Mouse (Mus musculus) heart, embryonic 16.5 days (tissue): Measurements from ENCODE around the gene Mipol1. TPM values are rescaled to one million over a fixed set of nuclear protein-coding genes. Genes with fewer than 3 reads are reported as not detected.
A peak's percentile ranks its signal among the peaks of the same experiment; 100 is the strongest.

Experiments
- ATAC-seq: fragments of 200-750 bp; cut with Nextera tagmentation; replicated peaks from 2 replicates; pipeline ENCODE4 v1.8.0; 2017; ENCODE audit warnings: moderate number of reproducible peaks; ENCODE audit not compliant: insufficient read depth, low FRiP score; ENCODE audit errors: extremely low read depth
- H3K27ac ChIP-seq: fragments of 300-500 bp; sonication (generic); 2 replicates; pipeline ENCODE4 v1.5.1; 2014; ENCODE audit warnings: mild to moderate bottlenecking, low read length, control low read depth, moderate library complexity
- H3K27me3 ChIP-seq: fragments of 300-500 bp; sonication (generic); 2 replicates; pipeline ENCODE4 v1.6.1; 2014; ENCODE audit warnings: low read length, mixed read lengths; ENCODE audit not compliant: control insufficient read depth, insufficient read depth
- H3K36me3 ChIP-seq: fragments of 300-500 bp; sonication (generic); 2 replicates; pipeline ENCODE4 v1.6.1; 2014; ENCODE audit not compliant: control insufficient read depth, insufficient read depth
- H3K4me1 ChIP-seq: fragments of 300-500 bp; sonication (generic); 2 replicates; pipeline ENCODE4 v1.6.1; 2014; ENCODE audit warnings: low read length, mixed read lengths; ENCODE audit not compliant: control insufficient read depth, insufficient read depth
- H3K4me2 ChIP-seq: fragments of 300-500 bp; sonication (generic); 2 replicates; pipeline ENCODE4 v1.6.1; 2014; ENCODE audit warnings: low read depth, mild to moderate bottlenecking, control low read depth, low read length
- H3K4me3 ChIP-seq: fragments of 300-500 bp; sonication (generic); 2 replicates; pipeline ENCODE4 v1.5.1; 2014; ENCODE audit warnings: mild to moderate bottlenecking, control low read depth, low read length
- H3K9ac ChIP-seq: fragments of 300-500 bp; sonication (generic); 2 replicates; pipeline ENCODE4 v1.6.1; 2014; ENCODE audit warnings: low read length, control low read depth
- H3K9me3 ChIP-seq: fragments of 300-500 bp; sonication (generic); replicated peaks from 2 replicates; pipeline ENCODE4 v1.6.1; 2016; ENCODE audit warnings: low read length; ENCODE audit not compliant: control insufficient read depth
- WGBS: fragments of 180-500 bp; shearing (Covaris S2); extraction: QIAGEN DNeasy Blood & Tissue Kit; methylation state at CpG from one replicate; pipeline ENCODE4 v1.1.7; 2014; 5-methylcytosine and 5-hydroxymethylcytosine counted together
- polyA plus RNA-seq: library from polyadenylated mRNA; unstranded; fragments of >200 nt; fragmentation: Nextera tagmentation; extraction: Ambion mirVana; gene quantifications from 2 replicates; pipeline ENCODE4 v1.2.1, GENCODE M21; 2015

Mipol1 gene
- polyA plus RNA-seq, 1 experiment from 2014 or later, result 8.0 TPM

GRCm38 (mm10) chr12:57543627-57543991 is 313.4 kb downstream of the Mipol1 start:
- 4% methylated on average over 10 of the region's 10 CpGs for WGBS
- Histone ChIP-seq H3K27me3 (peaks cover 68% of the 10 kb centered on the region), H3K36me3 (no peaks in the 10 kb centered on the region), H3K9me3 (no peaks in the 10 kb centered on the region), H3K4me2 (no peak overlapping the region), H3K9ac (no peak overlapping the region), H3K27ac (no peak overlapping the region), H3K4me1 (peaks cover 18% of the 10 kb centered on the region), H3K4me3 (peak overlapping the region; percentile 7; the same call in 1 of the 2 replicates)
- ATAC-seq, result no peak

GRCm38 (mm10) chr12:57544641-57545370 is 314.6 kb downstream of the Mipol1 start:
- no peak overlapping the region for H3K9ac ChIP-seq
- ATAC-seq, result no peak
- H3K4me3 ChIP-seq, result peak overlapping the region; percentile 63
- peaks cover 74% of the 10 kb centered on the region for H3K27me3 ChIP-seq
- H3K4me1 ChIP-seq, result peaks cover 16% of the 10 kb centered on the region
- H3K9me3 ChIP-seq, result no peaks in the 10 kb centered on the region
- no peaks in the 10 kb centered on the region for H3K36me3 ChIP-seq
- peak overlapping the region; percentile 97 for H3K4me2 ChIP-seq
- 2% methylated on average over 31 of the region's 31 CpGs for WGBS
- H3K27ac ChIP-seq, result no peak overlapping the region

- Histone ChIP-seq H3K9me3 (no peaks in the 10 kb centered on the region), H3K27me3 (peaks cover 82% of the 10 kb centered on the region), H3K9ac (peak overlapping the region; percentile 28; the same call in 1 of the 2 replicates), H3K4me3 (peak overlapping the region; percentile 63), H3K27ac (no peak overlapping the region), H3K4me1 (peaks cover 16% of the 10 kb centered on the region), H3K4me2 (peak overlapping the region; percentile 97), H3K36me3 (no peaks in the 10 kb centered on the region)
- under 1% methylated on average over 98 of the region's 106 CpGs for WGBS
- peak; percentile 29 for ATAC-seq
Measured at GRCm38 (mm10) chr12:57545371-57546241, 315.4 kb downstream of the Mipol1 start.

Other genes with a start within 250 kb of the Mipol1 start
- gene Slc25a21, start 33.0 kb upstream of the Mipol1 start, polyA plus RNA-seq, result 0.07 and 0.46 TPM in 2 replicates
- 37.6 and 43.0 TPM in 2 replicates for gene Prps1l3, start within 50 bp of the Mipol1 start, polyA plus RNA-seq